Mouse (Mus musculus) adrenal gland, postnatal 10 days (tissue): ENCODE data around the gene Tshb. TPM values are rescaled to one million over a fixed set of nuclear protein-coding genes. Genes with fewer than 3 reads are reported as not detected.
A peak's percentile ranks its signal among the peaks of the same experiment; 100 is the strongest.

ENCODE experiments used
- DNase-seq: peaks from one replicate; pipeline ENCODE4 v3.0.0; 2021; ENCODE audit warnings: mixed read lengths
- long read RNA-seq, 2 experiments: library from polyadenylated mRNA; stranded (forward); transcript quantifications; one replicate each; pipeline ENCODE4 v2.0.0; 2021
- total RNA-seq, 2 experiments: library from RNA; stranded (reverse); gene quantifications; 2 replicates each; pipeline ENCODE4 v1.2.3; 2021

Tshb gene
- total RNA-seq = not detected
- long read RNA-seq, experiment 1, full-length matches to known transcripts = 1 of 1 reads
- long read RNA-seq, experiment 1, partial matches to known transcripts = 0 of 1 reads
- long read RNA-seq, experiment 1, other reads (novel, unspliced or antisense) = 0 of 1 reads
- long read RNA-seq, experiment 2 = 0 reads

GRCm38 (mm10) chr3:102782618-102783017, at the start of gene Tshb:
Gene Tshb (minus strand): TSS chr3:102782718.
- DNase-seq = no peak

GRCm38 (mm10) chr3:102803937-102804336, 21.4 kb upstream of the Tshb start:
- peak; percentile 85 for DNase-seq

GRCm38 (mm10) chr3:102787369-102787768, 4.9 kb upstream of the Tshb start:
- DNase-seq = no peak

- no peak for DNase-seq
Measured at GRCm38 (mm10) chr3:102773018-102773417, 9.5 kb downstream of the Tshb start.

GRCm38 (mm10) chr3:102764850-102765249, 17.7 kb downstream of the Tshb start:
- no peak for DNase-seq

- no peak for DNase-seq
Measured at GRCm38 (mm10) chr3:102763713-102764400, 18.7 kb downstream of the Tshb start.

GRCm38 (mm10) chr3:102762388-102762787, 20.1 kb downstream of the Tshb start:
- DNase-seq = no peak

- no peak for DNase-seq
Measured at GRCm38 (mm10) chr3:102760236-102760635, 22.3 kb downstream of the Tshb start.

GRCm38 (mm10) chr3:102757019-102757418, 25.5 kb downstream of the Tshb start:
- DNase-seq = no peak

- DNase-seq = no peak
Measured at GRCm38 (mm10) chr3:102755801-102756200, 26.7 kb downstream of the Tshb start.

GRCm38 (mm10) chr3:102752457-102752856, 30.1 kb downstream of the Tshb start:
- DNase-seq = no peak

GRCm38 (mm10) chr3:102752053-102752452, 30.5 kb downstream of the Tshb start:
- DNase-seq = no peak

- no peak for DNase-seq
Measured at GRCm38 (mm10) chr3:102751536-102751935, 31.0 kb downstream of the Tshb start.

- no peak for DNase-seq
Measured at GRCm38 (mm10) chr3:102751136-102751535, 31.4 kb downstream of the Tshb start.

GRCm38 (mm10) chr3:102748686-102749085, 33.8 kb downstream of the Tshb start:
- DNase-seq = no peak

GRCm38 (mm10) chr3:102748038-102748437, 34.5 kb downstream of the Tshb start:
- DNase-seq = no peak

GRCm38 (mm10) chr3:102746174-102746573, 36.3 kb downstream of the Tshb start:
- no peak for DNase-seq

- no peak for DNase-seq
Measured at GRCm38 (mm10) chr3:102744657-102745056, 37.9 kb downstream of the Tshb start.

- no peak for DNase-seq
Measured at GRCm38 (mm10) chr3:102743781-102744471, 38.6 kb downstream of the Tshb start.

- DNase-seq = no peak
Measured at GRCm38 (mm10) chr3:102743202-102743601, 39.3 kb downstream of the Tshb start.

GRCm38 (mm10) chr3:102742725-102743124, 39.8 kb downstream of the Tshb start:
- DNase-seq = no peak

GRCm38 (mm10) chr3:102738926-102739325, 43.6 kb downstream of the Tshb start:
- no peak for DNase-seq

GRCm38 (mm10) chr3:102738161-102738901, 44.2 kb downstream of the Tshb start:
- DNase-seq = no peak
